ENCODE assay signal across 24 mouse cellular contexts in genomic region chr7:78555532-78555931, GRCm38 (mm10).
DNase-seq lines count a peak whose midpoint lies in the region; ATAC-seq and TF ChIP-seq lines count a peak whose summit lies in the region.
"Had no signal": no experiment of that assay in that cellular context is flagged by ENCODE, and none has a peak within 500 bp of the region (broad histone marks: within the 10 kb centered on the region; RNA-seq: fewer than 3 reads in every experiment).

No protein-coding gene starts in this region.

- ATAC-seq in kidney, embryonic 14.5 days (ENCODE audit: low FRiP score, low TSS enrichment) = peak; percentile 62
- peak; percentile 73; the same call in 1 of the 2 replicates for ATAC-seq in kidney, embryonic 16.5 days (ENCODE audit: low FRiP score, low TSS enrichment)
- ATAC-seq in neural tube, embryonic 13.5 days (ENCODE audit: low read depth) = no peak
- ATAC-seq in neural tube, embryonic 15.5 days (ENCODE audit: low FRiP score) = no peak
- ATAC-seq: activated CD4-positive, CD25-positive, alpha-beta regulatory T cell, adult 4 months; CD4-positive, CD25-positive, alpha-beta regulatory T cell, adult 4 months; forebrain, embryonic 13.5 days; forebrain, embryonic 15.5 days had no signal

- no peaks in the 10 kb centered on the region for H3K4me1 ChIP-seq in kidney, adult 2 months (ENCODE audit: control insufficient read depth, insufficient read depth, low read length)
- peaks cover 4% of the 10 kb centered on the region for H3K4me1 ChIP-seq in kidney, embryonic 14.5 days (ENCODE audit: control insufficient read depth, insufficient read depth, low read length)
- H3K4me1 ChIP-seq in kidney, embryonic 16.5 days (ENCODE audit: insufficient read depth, low read length) = peaks cover 9% of the 10 kb centered on the region
- H3K4me1 ChIP-seq in neural tube, embryonic 13.5 days (replicated peaks) = peaks cover 11% of the 10 kb centered on the region
- H3K4me1 ChIP-seq in neural tube, embryonic 15.5 days = peaks cover 13% of the 10 kb centered on the region; the same call in 1 of the 2 replicates
- H3K4me1 ChIP-seq: embryonic facial prominence, embryonic 10.5 days; embryonic facial prominence, embryonic 12.5 days; forebrain, embryonic 13.5 days; forebrain, embryonic 15.5 days had no signal

- H3K9me3 ChIP-seq in kidney, embryonic 14.5 days (ENCODE audit: control insufficient read depth, low read length) = no peaks in the 10 kb centered on the region
- H3K9me3 ChIP-seq in kidney, embryonic 16.5 days (ENCODE audit: low read length) = no peaks in the 10 kb centered on the region
- H3K9me3 ChIP-seq in neural tube, embryonic 13.5 days = no peaks in the 10 kb centered on the region
- no peaks in the 10 kb centered on the region for H3K9me3 ChIP-seq in neural tube, embryonic 15.5 days (replicated peaks)
- H3K9me3 ChIP-seq: embryonic facial prominence, embryonic 10.5 days; embryonic facial prominence, embryonic 12.5 days; forebrain, embryonic 13.5 days; forebrain, embryonic 15.5 days had no signal

- H3K4me3 ChIP-seq in kidney, adult 2 months (ENCODE audit: insufficient read depth, low read depth, low read length) = no peak overlapping the region
- no peak overlapping the region for H3K4me3 ChIP-seq in kidney, embryonic 14.5 days (ENCODE audit: low read length)
- no peak overlapping the region for H3K4me3 ChIP-seq in kidney, embryonic 16.5 days (ENCODE audit: low read length)
- no peak overlapping the region for H3K4me3 ChIP-seq in neural tube, embryonic 13.5 days
- H3K4me3 ChIP-seq in neural tube, embryonic 15.5 days (replicated peaks) = no peak overlapping the region
- H3K4me3 ChIP-seq: embryonic facial prominence, embryonic 10.5 days; embryonic facial prominence, embryonic 12.5 days; forebrain, embryonic 13.5 days; forebrain, embryonic 15.5 days had no signal

- no peak overlapping the region for H3K9ac ChIP-seq in kidney, embryonic 14.5 days (ENCODE audit: low read depth, low read length)
- no peak overlapping the region for H3K9ac ChIP-seq in kidney, embryonic 16.5 days (replicated peaks; ENCODE audit: low read length)
- H3K9ac ChIP-seq in neural tube, embryonic 13.5 days = no peak overlapping the region
- no peak overlapping the region for H3K9ac ChIP-seq in neural tube, embryonic 15.5 days (replicated peaks)
- H3K9ac ChIP-seq: embryonic facial prominence, embryonic 12.5 days; forebrain, embryonic 13.5 days; forebrain, embryonic 15.5 days had no signal

- no peak for TF ChIP-seq POLR2A in kidney, adult 2 months (IDR thresholded peaks at IDR 0.05; ENCODE audit: low read depth, low read length)

- no peak overlapping the region for H3K27ac ChIP-seq in kidney, adult 2 months (ENCODE audit: insufficient read depth, low read depth, low read length)
- H3K27ac ChIP-seq in kidney, embryonic 14.5 days (ENCODE audit: low read depth, low read length) = no peak overlapping the region
- no peak overlapping the region for H3K27ac ChIP-seq in kidney, embryonic 16.5 days (ENCODE audit: low read length)
- H3K27ac ChIP-seq in neural tube, embryonic 13.5 days (replicated peaks) = 0 out of 2 replicates have a peak overlapping the region, but pooled peaks have one; percentile 42
- no peak overlapping the region for H3K27ac ChIP-seq in neural tube, embryonic 15.5 days (replicated peaks)
- H3K27ac ChIP-seq: embryonic facial prominence, embryonic 10.5 days; embryonic facial prominence, embryonic 12.5 days; forebrain, embryonic 13.5 days; forebrain, embryonic 15.5 days had no signal

- 29% methylated on average over 5 of the region's 5 CpGs for WGBS in kidney, adult 2 months
- 39% methylated on average over 5 of the region's 5 CpGs for WGBS in kidney, embryonic 14.5 days
- WGBS in kidney, embryonic 16.5 days = 47% methylated on average over 5 of the region's 5 CpGs
- WGBS in neural tube, embryonic 13.5 days = 53% methylated on average over 5 of the region's 5 CpGs
- WGBS in neural tube, embryonic 15.5 days = 45% methylated on average over 5 of the region's 5 CpGs

- peak; percentile 4 for DNase-seq in kidney, adult 2 months
- no peak for DNase-seq in kidney, postnatal 10 days
- no peak for DNase-seq in kidney, postnatal 4 days
- DNase-seq in kidney, adult 8-10 months = no peak
- DNase-seq: adrenal gland, adult 8-10 months; adrenal gland, postnatal 14 days; adrenal gland, postnatal 36 days; B cell, adult 2 months; cerebellum, adult 11-12 months; cerebellum, adult 2 months; cerebellum, adult 9-10 months; cerebellum, postnatal 10 days; cerebellum, postnatal 25 days had no signal

- H3K27me3 ChIP-seq in kidney, adult 2 months (replicated peaks; ENCODE audit: control insufficient read depth, insufficient read depth, low read length) = no peaks in the 10 kb centered on the region
- no peaks in the 10 kb centered on the region for H3K27me3 ChIP-seq in kidney, embryonic 14.5 days (ENCODE audit: control insufficient read depth, insufficient read depth, low read length)
- H3K27me3 ChIP-seq in kidney, embryonic 16.5 days (ENCODE audit: insufficient read depth, low read length) = no peaks in the 10 kb centered on the region
- no peaks in the 10 kb centered on the region for H3K27me3 ChIP-seq in neural tube, embryonic 13.5 days
- no peaks in the 10 kb centered on the region for H3K27me3 ChIP-seq in neural tube, embryonic 15.5 days (replicated peaks)
- H3K27me3 ChIP-seq: embryonic facial prominence, embryonic 12.5 days; forebrain, embryonic 13.5 days; forebrain, embryonic 15.5 days had no signal

- no peak overlapping the region for H3K4me2 ChIP-seq in kidney, embryonic 14.5 days (replicated peaks; ENCODE audit: low read depth, low read length)
- no peak overlapping the region for H3K4me2 ChIP-seq in kidney, embryonic 16.5 days (replicated peaks; ENCODE audit: low read depth, low read length)
- H3K4me2 ChIP-seq in neural tube, embryonic 13.5 days = no peak overlapping the region
- no peak overlapping the region for H3K4me2 ChIP-seq in neural tube, embryonic 15.5 days
- H3K4me2 ChIP-seq: embryonic facial prominence, embryonic 12.5 days; forebrain, embryonic 13.5 days; forebrain, embryonic 15.5 days had no signal

- TF ChIP-seq CTCF in kidney, adult 2 months (conservative IDR thresholded peaks at IDR 0.05; ENCODE audit: insufficient read depth, insufficient read length, low read depth, low read length) = no peak

- no peaks in the 10 kb centered on the region for H3K36me3 ChIP-seq in kidney, adult 2 months (ENCODE audit: control insufficient read depth, insufficient read depth, low read length)
- no peaks in the 10 kb centered on the region for H3K36me3 ChIP-seq in kidney, embryonic 14.5 days (ENCODE audit: control insufficient read depth, insufficient read depth, low read length)
- H3K36me3 ChIP-seq in kidney, embryonic 16.5 days (ENCODE audit: insufficient read depth, low read length) = no peaks in the 10 kb centered on the region
- peaks cover 6% of the 10 kb centered on the region; the same call in 1 of the 2 replicates for H3K36me3 ChIP-seq in neural tube, embryonic 13.5 days
- H3K36me3 ChIP-seq in neural tube, embryonic 15.5 days = peaks cover 4% of the 10 kb centered on the region
- H3K36me3 ChIP-seq: embryonic facial prominence, embryonic 10.5 days; embryonic facial prominence, embryonic 12.5 days; forebrain, embryonic 15.5 days; G1E had no signal

Comparison
In these comparisons a context has a peak if more than half of its experiments do, and no peak if none do; other contexts are left out.
1. ATAC-seq: peak in kidney, embryonic 14.5 days (single experiment) and kidney, embryonic 16.5 days (single experiment); none in neural tube, embryonic 13.5 days (single experiment) and neural tube, embryonic 15.5 days (single experiment).